Mouse (Mus musculus) MEL (cell line): ENCODE measurements around the gene Zfr.

ENCODE experiments used
- CTCF ChIP-seq, 3 experiments: IDR thresholded peaks in 2 of 3; conservative IDR thresholded peaks in 1 of 3; 2 replicates each; pipeline ENCODE4 v1.5.1; 2011 to 2012; ENCODE audit warnings: low read length in 3 of 3, low read depth in 2 of 3, mild to moderate bottlenecking in 2 of 3, improper control_type of control experiment in 1 of 3, inconsistent platforms in 1 of 3, mixed read lengths in 1 of 3, moderate library complexity in 1 of 3; ENCODE audit not compliant: control insufficient read depth in 1 of 3, insufficient read depth in 1 of 3, poor library complexity in 1 of 3, severe bottlenecking in 1 of 3
- EP300 ChIP-seq, 2 experiments: IDR thresholded peaks; 2 replicates each; pipeline ENCODE4 v1.6.1; 2011; ENCODE audit warnings: improper control_type of control experiment in 2 of 2, low read length in 2 of 2, low read depth in 1 of 2, mild to moderate bottlenecking in 1 of 2
- MAX ChIP-seq: IDR thresholded peaks from 2 replicates; pipeline ENCODE4 v1.6.1; 2011; ENCODE audit warnings: low read length, improper control_type of control experiment
- TAL1 ChIP-seq: IDR thresholded peaks from 2 replicates; pipeline ENCODE4 v1.6.1; 2012; ENCODE audit warnings: mild to moderate bottlenecking, inconsistent platforms, low read length, moderate library complexity, mixed read lengths
- TCF12 ChIP-seq: IDR thresholded peaks from 2 replicates; pipeline ENCODE4 v1.6.1; 2014; ENCODE audit warnings: low read depth, mild to moderate bottlenecking, inconsistent platforms, low read length, improper control_type of control experiment, moderate library complexity
- USF1 ChIP-seq: IDR thresholded peaks from 2 replicates; pipeline ENCODE4 v1.6.1; 2014; ENCODE audit warnings: low read depth, mild to moderate bottlenecking, inconsistent platforms, low read length, improper control_type of control experiment, moderate library complexity
- USF2 ChIP-seq, 2 experiments: IDR thresholded peaks; 2 replicates each; pipeline ENCODE4 v1.6.1; 2011 to 2012; ENCODE audit warnings: improper control_type of control experiment in 2 of 2, low read length in 2 of 2, borderline replicate concordance in 1 of 2, inconsistent platforms in 1 of 2, low read depth in 1 of 2, mild to moderate bottlenecking in 1 of 2; ENCODE audit not compliant: insufficient read depth in 1 of 2
- ZC3H11A ChIP-seq: IDR thresholded peaks from 2 replicates; pipeline ENCODE4 v1.6.1; 2012; ENCODE audit warnings: low read depth, mild to moderate bottlenecking, inconsistent platforms, low read length, improper control_type of control experiment

DNA sequence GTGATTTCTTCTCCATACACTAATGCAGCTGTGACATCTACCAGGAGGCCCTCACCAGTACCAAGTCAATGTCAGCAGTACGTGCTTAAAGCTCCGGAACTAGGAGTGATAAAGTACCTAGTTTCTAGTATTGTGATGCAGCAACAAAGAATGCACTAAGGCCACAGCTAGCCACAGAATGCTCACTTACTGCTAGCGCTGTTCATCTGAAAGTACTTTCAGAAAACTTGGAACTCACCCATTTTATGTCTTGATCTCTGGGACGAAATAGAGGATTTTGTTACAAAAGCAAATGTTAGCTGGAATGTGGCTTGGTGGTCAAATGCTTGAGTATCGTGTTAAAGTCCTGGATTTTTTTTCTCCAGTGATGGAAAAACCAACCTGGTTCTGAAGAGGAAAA is 30.0 kb upstream of the Zfr start:
- TF ChIP-seq USF2 (IDR thresholded peaks at IDR 0.05; ENCODE audit: borderline replicate concordance in 1 of 2, insufficient read depth in 1 of 2, low read depth in 1 of 2, low read length in 2 of 2) (no peak), ZC3H11A (no peak), TAL1 (no peak), CTCF (IDR thresholded peaks at IDR 0.05 in 2 of 3, conservative IDR thresholded peaks at IDR 0.05 in 1 of 3; ENCODE audit: control insufficient read depth in 1 of 3, insufficient read depth in 1 of 3, low read depth in 2 of 3, low read length in 3 of 3, poor library complexity in 1 of 3, severe bottlenecking in 1 of 3) (no peak), USF1 (no peak), MAX (no peak), TCF12 (no peak), EP300 (IDR thresholded peaks at IDR 0.05; ENCODE audit: low read depth in 1 of 2, low read length in 2 of 2) (no peak)
